Mouse (Mus musculus): ENCODE measurements around the gene Usp17lc.
"Not testable (repeated sequence)": the region's sequence is repeated elsewhere in the genome, so short reads cannot be mapped to it uniquely, and the experiment has no call there.

Gene Usp17lc

GRCm38 (mm10) chr7:103414772-103415171, at the start of gene Usp17lc:
TSS of gene Usp17lc (plus strand) at chr7:103415072.
- not testable (repeated sequence) for DNase-seq

DNA sequence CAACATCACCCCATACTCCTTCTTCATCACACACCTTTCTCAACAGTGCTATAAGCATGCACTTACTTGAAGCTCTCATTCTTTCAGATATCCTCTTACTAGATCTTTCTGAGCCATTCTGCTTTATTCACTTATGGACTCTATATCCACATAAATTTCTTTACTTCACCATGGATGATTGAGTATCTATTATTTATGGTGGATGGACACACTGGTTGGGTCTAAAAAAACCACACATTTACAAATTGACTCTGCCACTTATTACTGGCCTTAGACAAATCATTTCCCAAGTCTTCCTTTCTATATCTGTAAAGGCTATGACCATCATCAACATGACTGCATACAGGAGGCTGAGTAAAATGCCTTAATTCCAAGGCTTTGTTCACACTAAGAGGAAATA, 28.8 kb upstream of the Usp17lc start, which contains the start of gene Olfr603:
Gene Olfr603 (minus strand): TSS at position 101 of the 400 bp plus-strand sequence.
- DNase-seq = no peak

GRCm38 (mm10) chr7:103397758-103398157, 17.1 kb upstream of the Usp17lc start:
- no peak for DNase-seq

DNA sequence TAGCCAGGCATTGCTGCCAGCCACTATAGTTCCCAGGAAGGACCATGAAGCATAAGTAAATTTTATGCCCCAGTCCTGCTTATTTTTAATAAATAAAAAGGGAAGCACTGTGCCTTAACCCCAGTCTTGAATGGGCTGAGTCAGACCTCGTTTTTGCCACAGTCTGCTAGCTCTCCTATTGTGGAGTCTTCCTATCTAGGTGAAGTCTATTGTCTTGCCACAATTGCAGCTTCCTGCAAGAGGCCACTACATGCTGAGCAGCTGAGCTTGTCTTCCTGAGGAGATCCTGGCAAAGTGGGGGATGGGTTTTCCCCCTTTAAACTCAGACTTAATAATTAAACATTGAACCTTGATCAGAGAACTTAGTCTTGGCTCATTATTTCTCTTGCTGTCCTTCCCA, 15.9 kb upstream of the Usp17lc start:
- DNase-seq = no peak

DNA sequence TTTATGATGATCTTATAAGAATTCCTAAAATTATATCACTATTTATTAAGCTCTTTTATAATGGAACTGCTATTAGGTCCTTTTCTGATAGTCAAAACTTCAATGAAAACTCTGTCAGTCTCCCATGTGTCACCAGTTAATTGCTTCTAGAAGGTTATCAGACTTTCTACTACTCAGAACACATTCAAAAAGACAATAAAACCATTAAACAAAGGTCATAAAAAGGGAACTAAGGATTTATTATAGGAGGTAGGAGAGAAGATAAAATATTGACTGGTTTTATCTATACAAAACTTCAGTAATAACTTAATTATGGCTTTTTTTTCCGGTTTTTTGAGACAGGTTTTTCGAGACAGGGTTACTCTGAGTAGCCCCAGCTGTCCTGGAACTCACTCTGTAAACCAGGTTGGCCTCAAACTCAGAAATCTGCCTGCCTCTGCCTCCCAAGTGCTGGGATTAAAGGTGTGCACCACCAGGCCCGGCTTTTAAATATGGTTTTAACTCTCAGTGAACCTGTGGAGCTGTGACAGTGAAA, 8.3 kb upstream of the Usp17lc start:
- not testable (repeated sequence) for DNase-seq

DNA sequence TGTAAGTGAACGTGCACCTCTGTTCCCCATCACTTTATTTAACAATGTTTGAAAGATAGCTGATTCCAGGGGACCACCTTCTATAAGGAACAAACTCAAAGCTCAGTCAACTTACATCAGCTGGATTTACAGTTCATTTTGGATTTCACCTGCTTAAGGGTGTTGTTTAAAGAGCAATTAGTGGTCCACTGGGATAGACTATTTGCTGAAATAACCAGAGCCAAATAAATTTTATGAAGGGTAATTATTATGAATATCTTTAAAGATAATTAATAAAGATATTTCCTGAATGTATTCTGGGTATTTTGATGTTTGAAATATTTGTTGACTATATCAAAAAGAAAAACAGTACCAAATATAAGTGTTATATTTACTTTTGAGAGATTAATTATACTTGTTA, 30.5 kb downstream of the Usp17lc start, which contains the start of gene Olfr605:
Gene Olfr605 (minus strand): TSS at position 101 of the 400 bp plus-strand sequence.
- no peak for DNase-seq

- DNase-seq = no peak
These were observed 33.9 kb downstream of the Usp17lc start, which contains the start of gene Olfr606 for GRCm38 (mm10) chr7:103448746-103449145. TSS of gene Olfr606 (plus strand) at chr7:103449046.

- no peak for DNase-seq
These were observed 45.7 kb downstream of the Usp17lc start for GRCm38 (mm10) chr7:103460590-103460989.

All from layer of hippocampus, adult 9-11 months (tissue).